Mouse (Mus musculus) hindbrain, embryonic 16.5 days (tissue): ENCODE data around the gene Gm36210. TPM values are rescaled to one million over a fixed set of nuclear protein-coding genes. Genes with fewer than 3 reads are reported as not detected.
A peak's percentile ranks its signal among the peaks of the same experiment; 100 is the strongest.
"Not testable (repeated sequence)": the region's sequence is repeated elsewhere in the genome, so short reads cannot be mapped to it uniquely, and the experiment has no call there.

ENCODE experiments used
- ATAC-seq: fragments of 200-750 bp; cut with Nextera tagmentation; 2 replicates; pipeline ENCODE4 v1.8.0; 2017; ENCODE audit warnings: moderate TSS enrichment, moderate library complexity
- H3K27ac ChIP-seq: fragments of 300-500 bp; sonication (generic); 2 replicates; pipeline ENCODE4 v1.5.1; 2014; ENCODE audit warnings: low read depth, mild to moderate bottlenecking, control low read depth, low read length, moderate library complexity
- H3K27me3 ChIP-seq: fragments of 300-500 bp; sonication (generic); replicated peaks from 2 replicates; pipeline ENCODE4 v1.6.1; 2014; ENCODE audit warnings: low read length; ENCODE audit not compliant: control insufficient read depth, insufficient read depth
- H3K36me3 ChIP-seq: fragments of 300-500 bp; sonication (generic); 2 replicates; pipeline ENCODE4 v1.6.1; 2014; ENCODE audit warnings: mild to moderate bottlenecking, low read length, moderate library complexity, mixed read lengths; ENCODE audit not compliant: control insufficient read depth, insufficient read depth
- H3K4me1 ChIP-seq: fragments of 300-500 bp; sonication (generic); 2 replicates; pipeline ENCODE4 v1.6.1; 2014; ENCODE audit warnings: low read depth, low read length; ENCODE audit not compliant: control insufficient read depth, insufficient read depth
- H3K4me2 ChIP-seq: fragments of 300-500 bp; sonication (generic); 2 replicates; pipeline ENCODE4 v1.6.1; 2014; ENCODE audit warnings: mild to moderate bottlenecking, low read length, control low read depth, moderate library complexity
- H3K4me3 ChIP-seq: fragments of 300-500 bp; sonication (generic); 2 replicates; pipeline ENCODE4 v1.5.1; 2014; ENCODE audit warnings: mild to moderate bottlenecking, low read length, control low read depth, moderate library complexity
- H3K9ac ChIP-seq: fragments of 300-500 bp; sonication (generic); 2 replicates; pipeline ENCODE4 v1.6.1; 2014; ENCODE audit warnings: low read depth, mild to moderate bottlenecking, control low read depth, low read length, moderate library complexity
- H3K9me3 ChIP-seq: fragments of 300-500 bp; sonication (generic); 2 replicates; pipeline ENCODE4 v1.6.1; 2014; ENCODE audit warnings: mild to moderate bottlenecking, low read length, moderate library complexity; ENCODE audit not compliant: control insufficient read depth
- WGBS: fragments of 180-500 bp; shearing (Covaris S2); extraction: QIAGEN DNeasy Blood & Tissue Kit; methylation state at CpG from one replicate; pipeline ENCODE4 v1.1.7; 2014; 5-methylcytosine and 5-hydroxymethylcytosine counted together
- polyA plus RNA-seq: library from polyadenylated mRNA; unstranded; fragments of >200 nt; fragmentation: Nextera tagmentation; extraction: Ambion mirVana; gene quantifications from 2 replicates; pipeline ENCODE4 v1.2.1, GENCODE M21; 2015

Gm36210 gene
- polyA plus RNA-seq, 1 experiment from 2014 or later: 0.48 TPM

DNA sequence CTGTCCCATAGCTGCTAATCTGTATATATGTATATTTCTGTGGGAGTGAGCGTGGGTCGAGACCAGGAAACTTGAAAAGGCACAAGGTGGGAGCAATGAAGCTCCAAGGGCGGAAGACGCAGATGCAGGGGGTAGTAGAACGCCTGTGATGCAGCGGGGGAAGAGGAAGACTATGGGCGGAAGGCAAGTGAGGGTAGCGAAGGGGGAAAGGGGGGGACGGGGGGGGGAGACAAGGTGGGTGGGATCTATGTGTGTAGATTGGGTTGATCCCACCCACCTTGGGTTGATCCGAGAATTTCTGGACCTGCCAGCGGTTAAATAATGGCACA, 5.8 kb downstream of the Gm36210 start:
- peak overlapping the region; percentile 33 for H3K4me3 ChIP-seq
- WGBS: 21% methylated on average over 11 of the region's 11 CpGs
- H3K27ac ChIP-seq: 0 out of 2 replicates have a peak overlapping the region, but pooled peaks have one; percentile 17
- peaks cover 3% of the 10 kb centered on the region; the same call in 1 of the 2 replicates for H3K9me3 ChIP-seq
- H3K27me3 ChIP-seq: no peaks in the 10 kb centered on the region
- peaks cover 10% of the 10 kb centered on the region for H3K4me1 ChIP-seq
- no peak overlapping the region; the same call in 1 of the 2 replicates for H3K9ac ChIP-seq
- H3K4me2 ChIP-seq: peak overlapping the region; percentile 76
- no peaks in the 10 kb centered on the region for H3K36me3 ChIP-seq
- peak; percentile 19 for ATAC-seq

DNA sequence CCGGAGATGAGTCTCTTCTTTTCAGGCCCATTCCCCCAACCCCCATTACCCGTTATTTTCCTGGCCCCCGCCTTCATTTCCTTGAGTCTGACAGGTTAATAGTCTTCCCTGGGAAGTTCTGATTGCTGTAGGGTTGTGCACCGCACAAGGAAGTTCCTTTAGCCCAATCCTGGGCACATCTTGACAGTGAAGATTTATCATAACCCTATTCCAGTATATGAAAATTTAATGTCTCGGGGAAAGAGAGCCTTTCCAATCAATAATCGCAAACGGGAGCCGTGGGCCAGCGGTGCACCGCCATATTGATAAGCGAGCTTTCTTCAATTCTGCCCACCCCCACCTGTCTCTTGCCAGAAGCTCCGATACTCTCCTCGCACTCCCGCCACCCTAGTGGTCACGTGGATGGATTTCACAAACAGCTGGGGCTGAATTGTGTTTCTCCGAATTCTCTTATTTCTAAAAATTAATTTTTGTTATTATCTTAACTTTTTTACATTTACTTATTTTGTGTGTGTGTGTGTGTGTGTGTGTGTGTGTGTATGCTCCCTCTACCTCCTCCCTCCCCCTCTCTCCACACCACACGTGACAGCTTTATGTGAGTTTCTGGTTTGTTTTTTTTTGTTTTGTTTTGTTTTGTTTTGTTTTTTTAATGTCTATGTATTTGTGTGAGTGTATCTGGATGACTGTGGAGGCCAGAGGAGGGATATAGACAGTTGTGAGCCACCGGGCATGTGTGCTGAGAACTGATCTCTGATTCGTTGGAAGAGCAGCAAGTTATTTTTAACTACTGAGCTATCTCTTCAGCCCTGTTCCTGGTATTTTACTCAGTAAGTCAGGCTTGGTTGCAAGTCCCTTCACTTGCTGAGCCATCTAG, 6.4 kb downstream of the Gm36210 start:
- Histone ChIP-seq H3K9me3 (peaks cover 3% of the 10 kb centered on the region; the same call in 1 of the 2 replicates), H3K4me1 (peaks cover 10% of the 10 kb centered on the region), H3K36me3 (no peaks in the 10 kb centered on the region), H3K27ac (peak overlapping the region; percentile 57), H3K9ac (peak overlapping the region; percentile 63), H3K4me3 (peak overlapping the region; percentile 33), H3K27me3 (no peaks in the 10 kb centered on the region), H3K4me2 (peak overlapping the region; percentile 76)
- 7% methylated on average over 19 of the region's 19 CpGs for WGBS
- peak; percentile 79 for ATAC-seq

DNA sequence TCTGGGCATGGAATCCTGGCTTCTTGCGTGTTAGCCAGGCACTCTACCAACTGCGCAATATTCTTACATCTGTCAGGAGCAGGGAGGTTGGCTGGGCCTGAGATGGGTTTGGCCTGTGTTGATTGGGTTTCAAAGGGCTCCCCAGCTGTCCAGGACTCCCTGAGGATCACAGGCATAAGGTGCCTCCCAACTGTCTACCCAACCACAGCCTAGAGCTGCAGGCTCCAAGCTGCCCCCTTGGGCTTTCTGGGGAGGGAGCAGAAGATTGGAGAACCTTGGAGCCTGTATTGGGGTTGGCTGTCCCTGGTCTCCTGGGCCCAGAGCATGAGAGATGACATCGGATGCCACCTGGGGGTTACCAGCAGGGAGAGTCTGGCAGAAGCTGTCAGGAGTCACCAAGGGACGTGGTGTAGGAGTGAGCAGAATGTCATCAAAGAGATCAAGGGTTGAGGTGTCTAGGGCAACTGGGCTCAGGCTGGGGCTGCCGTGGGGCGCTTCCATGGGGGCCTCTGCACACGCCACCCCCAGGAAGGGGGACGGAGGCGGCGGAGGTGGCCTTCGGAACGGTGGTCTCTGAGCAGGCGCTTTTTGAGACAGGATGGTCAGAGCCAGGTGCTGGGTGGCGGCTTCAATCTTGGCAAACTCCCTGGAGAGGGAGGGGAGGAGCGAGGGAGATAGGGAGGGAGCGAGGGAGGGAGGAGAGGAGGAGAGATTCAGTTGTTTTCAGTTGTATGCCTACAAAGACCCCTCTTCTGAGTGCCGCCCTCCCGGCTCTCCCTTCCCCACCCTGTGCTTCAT, 7.3 kb downstream of the Gm36210 start:
- peak overlapping the region; percentile 33 for H3K4me3 ChIP-seq
- peak; percentile 79 for ATAC-seq
- H3K27me3 ChIP-seq: no peaks in the 10 kb centered on the region
- H3K9me3 ChIP-seq: peaks cover 3% of the 10 kb centered on the region; the same call in 1 of the 2 replicates
- H3K9ac ChIP-seq: peak overlapping the region; percentile 63
- 21% methylated on average over 15 of the region's 18 CpGs for WGBS
- peak overlapping the region; percentile 76 for H3K4me2 ChIP-seq
- H3K4me1 ChIP-seq: peaks cover 10% of the 10 kb centered on the region
- H3K36me3 ChIP-seq: no peaks in the 10 kb centered on the region
- peak overlapping the region; percentile 57 for H3K27ac ChIP-seq

- Histone ChIP-seq H3K9ac (no peak overlapping the region), H3K9me3 (no peaks in the 10 kb centered on the region), H3K36me3 (no peaks in the 10 kb centered on the region), H3K4me1 (peaks cover 7% of the 10 kb centered on the region), H3K4me3 (no peak overlapping the region), H3K27me3 (no peaks in the 10 kb centered on the region), H3K27ac (no peak overlapping the region), H3K4me2 (no peak overlapping the region)
- 68% methylated on average over 11 of the region's 11 CpGs for WGBS
- ATAC-seq: no peak
Observed at GRCm38 (mm10) chr7:4895186-4895585, 11.1 kb downstream of the Gm36210 start.

GRCm38 (mm10) chr7:4886680-4887079, 19.6 kb downstream of the Gm36210 start:
- 76% methylated on average over 4 of the region's 4 CpGs for WGBS
- no peaks in the 10 kb centered on the region for H3K4me1 ChIP-seq
- ATAC-seq: no peak
- H3K4me2 ChIP-seq: no peak overlapping the region
- no peaks in the 10 kb centered on the region for H3K36me3 ChIP-seq
- no peak overlapping the region for H3K9ac ChIP-seq
- H3K27me3 ChIP-seq: no peaks in the 10 kb centered on the region
- H3K9me3 ChIP-seq: no peaks in the 10 kb centered on the region
- H3K4me3 ChIP-seq: no peak overlapping the region
- no peak overlapping the region for H3K27ac ChIP-seq

GRCm38 (mm10) chr7:4879036-4879435, 27.3 kb downstream of the Gm36210 start:
- H3K27me3 ChIP-seq, H3K27ac ChIP-seq, H3K4me3 ChIP-seq, H3K9ac ChIP-seq, H3K9me3 ChIP-seq, H3K36me3 ChIP-seq, H3K4me2 ChIP-seq, ATAC-seq: not testable (repeated sequence)
- WGBS: 80% methylated on average over 1 of the region's 1 CpGs
- H3K4me1 ChIP-seq: peaks cover 14% of the 10 kb centered on the region

- H3K27me3 ChIP-seq: no peaks in the 10 kb centered on the region
- H3K4me1 ChIP-seq: peaks cover 14% of the 10 kb centered on the region
- H3K36me3 ChIP-seq: no peaks in the 10 kb centered on the region
- no peak overlapping the region for H3K9ac ChIP-seq
- H3K9me3 ChIP-seq: no peaks in the 10 kb centered on the region
- H3K4me2 ChIP-seq: no peak overlapping the region
- H3K4me3 ChIP-seq: no peak overlapping the region
- no peak for ATAC-seq
- no peak overlapping the region for H3K27ac ChIP-seq
Observed at GRCm38 (mm10) chr7:4878186-4878585, 28.1 kb downstream of the Gm36210 start.

DNA sequence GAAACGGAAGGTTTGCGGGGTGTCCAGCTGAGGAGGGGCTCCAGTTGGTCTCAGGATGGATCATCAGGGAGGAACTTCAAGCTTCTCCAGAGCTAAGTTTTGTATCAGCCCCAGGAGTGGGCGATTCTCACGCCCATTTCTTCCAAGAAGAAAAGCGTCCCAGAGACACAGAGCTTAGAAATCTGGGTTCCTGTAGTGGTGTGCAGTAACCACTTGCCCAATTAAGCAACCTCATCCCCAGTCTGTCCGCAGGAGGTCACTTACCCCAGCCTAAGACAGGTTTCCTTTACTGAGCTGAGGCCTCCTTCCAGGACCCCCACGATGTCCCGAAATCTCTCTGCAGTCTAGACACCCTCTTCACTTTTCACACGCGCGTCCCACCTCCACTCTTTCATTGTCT, 29.1 kb downstream of the Gm36210 start:
- H3K4me1 ChIP-seq: peaks cover 14% of the 10 kb centered on the region
- H3K36me3 ChIP-seq: no peaks in the 10 kb centered on the region
- peak overlapping the region; percentile 50 for H3K4me3 ChIP-seq
- ATAC-seq: no peak
- H3K9me3 ChIP-seq: no peaks in the 10 kb centered on the region
- H3K4me2 ChIP-seq: peak overlapping the region; percentile 98
- WGBS: 7% methylated on average over 11 of the region's 11 CpGs
- H3K9ac ChIP-seq: peak overlapping the region; percentile 69
- H3K27me3 ChIP-seq: no peaks in the 10 kb centered on the region
- H3K27ac ChIP-seq: no peak overlapping the region

DNA sequence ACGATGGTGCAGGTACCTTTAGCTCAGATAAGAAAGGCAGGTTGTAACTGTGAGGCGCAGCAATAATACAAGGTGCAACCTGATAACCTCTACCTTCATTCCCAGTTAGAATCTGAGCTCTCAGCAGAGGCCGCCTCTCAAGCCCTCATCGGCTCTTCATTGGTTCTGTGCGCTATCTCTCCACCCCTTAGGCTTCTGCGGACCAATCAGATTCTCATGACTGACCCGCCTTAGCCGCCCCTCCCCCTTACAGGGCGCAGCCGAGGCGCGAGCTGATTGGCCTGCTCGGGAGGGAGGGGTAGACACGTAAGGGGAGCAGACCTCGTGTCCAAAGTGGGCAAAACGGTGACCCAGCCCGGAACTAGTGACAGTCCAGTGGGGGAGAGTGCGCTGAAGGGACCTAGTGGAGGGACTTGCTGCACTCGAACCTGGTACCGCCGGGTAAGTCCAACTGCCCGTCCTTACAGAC, 29.5 kb downstream of the Gm36210 start, which contains the start of gene Isoc2a:
TSS of gene Isoc2a (plus strand) at position 401 of the 469 bp plus-strand sequence.
- peaks cover 14% of the 10 kb centered on the region for H3K4me1 ChIP-seq
- H3K4me2 ChIP-seq: peak within 1 kb of the TSS; percentile 98
- WGBS: under 1% methylated on average over 22 of the region's 22 CpGs
- no peaks in the 10 kb centered on the region for H3K9me3 ChIP-seq
- H3K27ac ChIP-seq: 0 out of 2 replicates have a peak within 1 kb of the TSS, but pooled peaks have one; percentile 64
- ATAC-seq: peak; percentile 100
- no peaks in the 10 kb centered on the region for H3K36me3 ChIP-seq
- H3K9ac ChIP-seq: peak within 1 kb of the TSS; percentile 69
- H3K4me3 ChIP-seq: peak within 1 kb of the TSS; percentile 50
- no peaks in the 10 kb centered on the region for H3K27me3 ChIP-seq
